Mouse (Mus musculus): ENCODE measurements around the gene Gng12.
"Not testable (repeated sequence)": the region's sequence is repeated elsewhere in the genome, so short reads cannot be mapped to it uniquely, and the experiment has no call there.

Gng12 gene

DNA sequence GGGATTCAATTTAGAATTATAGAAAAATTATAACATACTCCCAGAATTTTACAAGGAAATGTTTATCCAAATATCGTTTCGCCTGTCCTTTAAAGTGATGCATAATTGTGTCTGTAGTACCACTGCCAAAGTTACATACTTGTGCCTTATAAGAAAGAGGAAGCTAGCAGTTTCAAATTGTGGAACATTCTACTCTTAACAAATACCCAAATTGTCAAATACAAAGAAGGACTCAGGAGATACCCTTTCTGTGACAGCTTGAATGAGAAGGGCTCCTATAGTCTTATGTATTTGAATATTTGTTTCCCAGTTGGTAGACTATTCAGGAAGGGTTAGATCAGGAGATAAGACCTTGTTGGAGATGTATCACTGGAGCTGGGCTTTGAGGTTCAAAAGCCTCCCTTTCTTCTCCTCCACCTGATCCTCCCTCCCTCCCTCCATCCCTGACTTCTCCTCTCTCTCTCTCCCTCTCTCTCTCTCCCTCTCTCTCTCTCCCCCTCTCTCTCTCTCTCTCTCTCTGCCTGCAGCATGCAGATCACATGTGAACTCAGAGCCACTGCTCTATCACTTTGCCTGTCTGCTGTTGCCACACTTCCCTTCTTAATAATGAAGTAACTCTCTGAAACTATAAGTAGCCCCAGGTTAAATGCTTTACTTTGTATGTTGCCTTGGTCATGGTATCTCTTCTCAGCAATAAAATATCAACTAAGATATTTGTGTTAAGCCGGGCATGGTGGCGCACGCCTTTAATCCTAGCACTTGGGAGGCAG is 62.5 kb downstream of the Gng12 start:
- no peak for DNase-seq

DNA sequence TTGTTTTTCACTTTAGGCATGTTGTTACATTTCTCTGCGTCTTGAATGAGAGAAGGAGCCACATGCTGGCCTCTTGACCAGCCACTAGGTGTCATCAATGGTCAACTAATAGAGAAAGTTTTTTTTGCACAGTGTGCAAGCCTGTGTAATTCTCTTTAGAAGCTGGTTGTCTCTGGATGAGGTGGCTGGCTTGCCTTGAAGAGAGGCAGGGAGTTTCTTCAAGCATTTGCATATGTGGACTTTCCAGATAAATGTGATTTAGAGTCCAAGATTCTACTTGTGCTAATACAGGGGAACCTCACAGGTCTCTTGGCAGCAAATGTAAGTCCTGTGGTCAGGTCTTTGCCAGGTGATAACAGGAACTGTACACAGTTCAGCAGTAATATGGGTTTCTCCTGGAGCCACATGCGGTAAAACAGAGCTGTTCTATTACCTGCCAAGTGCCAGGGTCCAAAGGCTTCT is 66.4 kb downstream of the Gng12 start:
- peak; percentile 34 to 52 for DNase-seq

DNA sequence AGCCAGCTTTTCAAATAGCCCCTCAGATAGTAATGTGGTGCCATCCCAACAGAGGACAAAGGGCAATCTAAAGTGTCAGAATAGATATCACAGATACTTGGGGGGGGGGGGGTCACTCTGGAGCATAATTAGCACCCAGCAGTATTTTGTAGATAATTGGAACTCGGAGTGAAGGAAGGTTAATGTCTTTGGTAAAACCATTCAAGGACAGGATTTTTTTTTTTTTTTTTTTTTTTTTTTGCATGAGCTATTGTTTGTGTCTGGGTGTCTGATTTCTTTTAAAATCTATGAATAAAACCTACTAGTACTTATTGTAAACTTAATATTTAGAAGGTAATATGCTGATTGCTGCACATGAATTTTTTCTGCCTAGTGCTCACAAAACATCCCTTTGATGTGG is 66.9 kb downstream of the Gng12 start:
- no peak for DNase-seq

DNA sequence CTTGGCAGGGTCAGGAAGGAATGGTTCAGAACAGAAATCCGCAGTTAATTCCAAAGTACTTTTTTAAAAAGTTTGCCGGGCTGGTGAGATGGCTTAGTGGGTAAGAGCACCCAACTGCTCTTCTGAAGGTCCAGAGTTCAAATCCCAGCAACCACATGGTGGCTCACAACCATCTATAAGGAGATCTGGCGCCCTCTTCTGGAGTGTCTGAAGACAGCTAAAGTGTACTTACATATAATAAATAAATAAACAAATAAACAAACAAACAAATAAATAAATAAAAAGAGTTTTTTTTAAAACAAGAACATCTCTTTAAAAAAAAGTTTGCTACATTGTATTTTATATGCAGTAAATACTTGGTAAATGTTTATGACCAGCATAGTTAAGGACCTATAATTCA is 67.5 kb downstream of the Gng12 start:
- DNase-seq, result not testable (repeated sequence)

DNA sequence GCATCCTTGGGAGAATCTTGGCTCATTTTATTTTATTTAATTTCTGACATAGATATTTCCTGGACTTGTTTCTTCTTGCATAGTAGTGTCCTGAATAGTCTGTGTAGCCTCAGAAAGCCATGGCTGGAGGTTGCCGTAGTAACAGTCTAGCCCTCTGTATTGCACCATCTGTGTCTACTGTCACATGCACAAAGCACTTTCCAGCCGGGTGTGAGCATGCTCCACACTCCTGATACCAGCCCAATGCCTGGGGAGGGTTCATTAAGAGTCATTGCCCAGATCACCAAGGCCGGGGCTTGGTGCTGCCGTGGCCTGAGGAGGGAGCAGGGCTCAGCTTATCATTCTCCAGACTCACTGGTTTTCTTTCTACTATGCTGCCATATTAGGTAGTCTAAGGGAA is 68.0 kb downstream of the Gng12 start:
- peak; percentile 29 to 46 for DNase-seq

DNA sequence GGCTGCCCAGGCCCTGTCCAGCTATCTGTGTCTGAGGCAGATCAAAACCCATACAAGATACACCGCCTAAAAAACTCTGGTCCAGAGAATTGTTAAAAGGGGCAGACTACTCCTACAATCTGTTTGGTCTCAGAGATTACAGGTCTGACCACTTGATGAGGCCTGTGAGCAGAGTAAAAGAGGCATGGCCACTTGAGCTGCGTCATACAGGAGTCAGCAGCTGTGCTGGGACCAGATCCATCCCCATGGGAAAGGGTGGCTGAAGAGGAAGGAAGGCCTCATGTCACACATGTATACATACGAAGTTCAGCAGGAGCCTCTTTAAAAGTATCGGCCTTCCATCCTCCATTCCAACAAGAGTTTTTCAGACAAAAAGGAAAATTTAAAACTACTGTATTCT is 69.0 kb downstream of the Gng12 start:
- DNase-seq, result peak; percentile 39 to 47

DNA sequence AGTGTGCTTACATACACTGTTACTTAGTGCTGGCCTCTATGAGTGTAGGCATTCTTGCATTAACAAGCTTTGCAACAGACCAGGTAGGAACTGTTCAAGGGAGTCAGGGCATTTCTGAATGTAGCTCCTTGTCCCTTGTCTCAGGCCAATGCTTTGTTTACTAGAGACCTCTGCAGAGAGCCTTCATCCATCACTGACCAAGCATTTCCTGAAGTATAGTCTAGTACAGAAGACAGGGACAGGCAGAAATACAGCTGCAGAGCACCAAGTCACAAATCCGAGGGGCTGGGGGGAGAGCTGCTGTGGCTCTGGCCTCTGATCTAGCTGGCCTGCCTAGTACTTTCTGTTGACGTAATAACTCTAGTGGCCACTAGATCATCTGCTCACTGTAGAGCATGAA is 71.6 kb downstream of the Gng12 start:
- DNase-seq, result no peak

DNA sequence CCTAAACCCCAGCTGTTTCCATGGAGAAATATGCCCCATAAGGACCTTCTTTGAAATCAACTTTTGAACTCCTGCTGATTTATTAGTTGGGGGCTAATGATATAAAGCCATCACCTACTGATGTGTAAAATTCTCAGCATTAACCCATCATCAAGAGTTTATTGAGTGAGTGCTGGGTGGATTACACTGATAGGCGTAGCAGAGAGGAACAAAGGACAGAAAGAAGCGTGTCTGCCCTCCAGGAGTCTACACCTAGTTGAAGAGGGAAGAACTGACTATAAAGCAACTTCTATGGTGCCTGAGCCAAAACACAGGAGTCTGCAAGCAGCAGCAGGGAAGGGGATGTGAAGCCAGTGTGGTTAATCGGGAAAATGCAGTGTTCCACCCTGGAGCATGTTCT is 73.2 kb downstream of the Gng12 start:
- DNase-seq, result no peak

DNA sequence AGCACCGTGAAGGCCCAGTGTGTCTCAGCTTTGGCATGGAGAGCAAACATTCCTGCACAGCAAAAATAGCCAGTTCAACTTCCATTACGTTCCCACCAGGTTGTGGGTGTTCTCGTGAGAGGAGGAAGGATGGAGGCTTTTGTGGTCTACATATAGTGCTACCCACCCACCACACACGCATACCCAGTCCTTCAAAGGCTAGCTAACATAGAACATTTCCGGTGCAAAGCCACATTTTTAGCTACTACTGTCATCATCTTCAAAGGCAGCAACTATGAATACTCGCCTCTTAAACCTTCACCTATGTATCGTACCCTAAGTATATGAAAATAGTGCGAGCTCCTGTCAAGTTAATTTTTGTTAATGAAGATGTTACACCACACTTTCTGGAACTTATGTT is 76.1 kb downstream of the Gng12 start:
- DNase-seq, result no peak

DNA sequence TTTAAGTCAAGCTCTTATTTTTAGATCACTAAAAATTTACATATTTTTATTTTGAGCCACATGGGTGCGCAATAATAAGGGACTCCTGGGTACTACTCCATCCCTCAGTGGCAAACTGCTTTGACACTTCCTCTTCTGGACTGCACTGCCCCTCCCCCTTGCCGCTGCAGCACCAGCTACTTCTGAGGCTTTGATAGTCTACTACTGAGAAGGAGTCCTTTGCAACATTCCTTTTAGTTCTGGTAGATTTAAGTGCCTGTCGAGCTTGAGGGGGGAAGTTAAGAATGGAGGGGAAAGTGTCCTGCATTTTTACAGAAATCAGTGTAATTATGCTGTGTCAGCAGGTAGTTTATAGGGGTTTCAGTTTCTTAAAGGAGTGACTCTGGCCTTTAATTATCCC is 77.0 kb downstream of the Gng12 start:
- DNase-seq, result no peak

DNA sequence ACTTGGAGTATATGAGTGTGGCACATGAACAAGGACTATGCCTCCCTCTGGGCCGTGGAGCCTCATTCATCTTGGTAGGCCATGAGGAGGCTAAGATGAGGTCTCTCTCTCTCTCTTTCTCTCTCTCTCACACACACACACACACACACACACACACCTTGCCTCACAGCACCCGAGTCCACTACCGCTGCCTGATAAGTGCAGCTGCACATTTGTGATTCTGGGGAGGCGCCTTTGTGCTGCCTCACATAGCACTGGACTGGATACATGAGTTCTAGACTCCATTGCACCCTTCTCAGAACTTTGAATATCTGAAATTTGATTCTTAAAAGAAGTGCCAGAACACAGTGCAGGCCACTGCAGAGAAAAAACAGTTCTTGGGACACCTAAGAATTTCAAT is 79.3 kb downstream of the Gng12 start:
- no peak for DNase-seq

DNA sequence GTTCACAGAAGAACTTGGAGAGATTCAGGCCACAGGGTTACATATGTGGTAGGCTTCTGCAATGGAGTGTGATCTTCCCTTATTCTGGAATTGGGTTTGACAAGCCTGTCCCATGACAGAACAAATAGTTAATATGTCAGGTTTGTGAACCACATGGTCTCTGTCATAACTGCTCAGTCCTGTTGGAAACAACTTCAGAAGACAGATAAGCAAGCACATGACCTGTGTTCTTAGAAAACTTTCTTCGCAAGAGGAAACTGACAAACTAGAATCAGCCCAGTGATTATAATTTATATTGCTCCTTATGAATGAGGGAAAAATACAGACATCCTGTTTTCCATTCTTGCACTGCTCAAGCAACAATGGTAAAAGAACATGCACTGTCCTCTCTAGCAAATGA is 83.0 kb downstream of the Gng12 start:
- DNase-seq, result no peak

DNA sequence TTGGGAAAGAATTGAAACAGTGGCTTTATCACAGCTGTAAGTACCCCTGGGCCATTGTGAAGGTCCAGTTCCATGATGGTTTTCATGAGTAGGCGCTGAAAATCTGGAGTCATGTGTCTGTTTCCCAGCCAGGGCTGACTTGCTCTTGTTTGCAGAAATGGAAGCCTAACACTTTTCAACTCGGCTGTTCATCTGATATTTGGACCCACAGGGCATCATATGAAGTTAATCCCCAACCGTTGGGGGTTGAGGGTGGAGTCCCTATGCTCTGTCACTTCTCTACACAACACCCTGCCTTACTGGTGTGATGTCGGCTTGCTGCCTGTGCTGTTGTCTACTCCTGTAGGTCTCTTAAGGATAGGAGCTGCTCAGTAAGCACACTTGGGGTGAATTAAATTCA is 83.8 kb downstream of the Gng12 start:
- DNase-seq, result no peak

DNA sequence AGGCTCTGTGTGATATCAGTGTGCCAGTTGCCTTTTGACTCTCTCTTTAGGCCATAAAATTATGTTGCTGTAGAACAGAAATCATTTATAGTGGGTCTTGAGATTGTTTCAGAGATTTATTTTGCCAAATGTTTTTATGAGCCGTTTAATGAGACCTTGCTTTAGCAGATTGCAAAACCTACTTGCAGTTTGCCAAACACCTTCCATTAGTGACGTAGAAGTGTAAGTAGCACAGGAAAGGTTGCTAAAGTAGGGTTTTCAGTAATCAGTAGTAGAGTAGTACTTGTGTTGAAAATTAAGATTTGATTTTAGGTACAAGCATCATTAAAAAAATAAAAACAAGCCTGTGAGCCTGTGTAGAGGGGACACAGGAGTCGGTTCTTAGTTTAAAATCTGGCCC is 85.2 kb downstream of the Gng12 start:
- no peak for DNase-seq

DNA sequence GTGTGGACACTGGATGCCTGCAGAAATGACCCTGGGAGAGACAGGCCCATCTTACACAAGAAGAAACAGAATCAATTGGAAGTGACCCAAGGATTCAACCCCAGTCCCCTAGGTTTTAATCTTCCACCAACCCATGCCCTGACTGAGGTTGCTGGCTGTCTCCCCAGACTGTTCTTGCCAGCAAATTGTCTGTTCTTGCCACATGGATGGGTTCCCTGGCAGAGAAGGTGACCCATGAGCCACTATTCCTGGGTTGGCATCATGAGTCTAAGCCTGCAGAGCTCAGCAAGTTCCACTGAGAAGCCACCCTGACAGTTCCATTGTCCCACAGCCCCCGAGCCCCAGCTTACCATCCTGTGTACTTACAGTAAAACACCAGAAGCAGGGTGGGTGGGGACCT is 85.7 kb downstream of the Gng12 start:
- DNase-seq, result no peak

DNA sequence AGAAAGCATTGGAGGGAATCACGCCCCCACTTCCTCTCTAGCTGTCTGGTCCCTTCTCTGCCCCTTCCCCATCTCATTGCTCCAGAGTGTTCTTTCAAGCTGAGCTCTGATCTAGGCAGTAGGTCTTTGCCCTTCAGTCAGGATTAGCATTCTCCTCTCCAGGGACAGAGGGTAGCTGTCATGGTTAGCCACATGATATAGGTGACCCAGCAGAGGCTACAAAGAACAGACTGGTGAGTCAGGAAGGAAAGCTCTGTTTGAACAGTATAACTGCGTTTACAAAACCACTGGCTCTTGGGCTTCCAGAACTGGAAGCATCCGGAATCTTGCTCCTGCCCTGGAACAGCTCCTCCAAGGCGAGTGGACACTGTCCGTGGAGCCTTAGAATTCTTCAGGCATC is 87.9 kb downstream of the Gng12 start:
- no peak for DNase-seq

DNA sequence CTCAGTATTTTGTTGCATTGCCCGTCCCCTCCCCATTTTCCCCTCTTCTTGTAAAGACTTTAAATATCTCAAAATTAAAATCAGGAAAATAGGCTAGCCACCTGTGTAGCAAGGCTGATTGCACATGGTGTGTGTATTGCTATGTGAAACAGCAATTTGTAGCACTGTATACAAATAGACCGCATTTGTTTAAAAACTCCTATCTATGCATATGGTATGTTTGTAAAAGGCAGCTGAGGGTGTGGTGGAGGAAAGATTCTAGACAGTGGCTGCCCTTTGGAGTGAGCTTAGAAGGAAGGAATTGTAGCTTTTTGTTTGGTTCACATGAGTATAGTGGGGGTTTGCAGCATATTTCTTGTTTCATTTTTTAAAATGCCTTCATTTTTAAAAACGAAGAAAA is 88.5 kb downstream of the Gng12 start:
- no peak for DNase-seq

DNA sequence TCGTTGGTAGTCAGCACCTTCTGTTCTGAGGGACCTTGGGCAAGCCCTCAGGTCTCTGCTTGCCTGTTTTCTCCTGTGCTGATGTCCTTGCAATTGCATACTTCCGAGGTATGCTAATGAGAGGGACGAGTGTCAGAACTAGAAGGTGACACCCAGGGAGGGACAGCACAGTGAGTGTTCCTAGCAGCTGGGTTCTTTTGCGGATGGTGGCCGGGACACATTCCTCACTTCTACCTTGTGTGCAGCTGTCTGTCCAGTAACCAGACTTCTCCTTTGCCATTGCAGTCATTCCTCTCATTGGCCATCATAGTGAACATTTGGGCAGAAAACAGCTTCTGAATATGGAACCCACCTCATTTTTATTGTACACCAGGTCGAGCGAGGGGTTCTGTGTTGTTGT is 89.3 kb downstream of the Gng12 start:
- no peak for DNase-seq

DNA sequence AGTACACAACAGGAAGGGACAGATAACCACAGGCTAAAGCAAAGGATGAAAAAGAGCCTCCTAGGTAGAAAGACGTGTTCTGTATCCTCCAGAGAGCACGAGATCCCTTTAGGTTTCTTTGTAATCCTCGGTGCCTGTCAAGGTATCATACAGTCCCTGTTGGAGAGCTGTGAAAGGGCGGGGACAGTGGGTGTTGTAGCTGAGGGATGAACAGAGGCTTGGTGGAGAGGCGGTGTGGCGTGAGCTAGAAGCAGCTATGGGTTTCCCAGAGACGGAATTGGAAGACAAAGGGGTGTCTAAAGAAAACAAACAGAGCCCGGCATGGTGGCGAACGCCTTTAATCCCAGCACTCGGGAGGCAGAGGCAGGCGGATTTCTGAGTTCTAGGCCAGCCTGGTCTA is 89.9 kb downstream of the Gng12 start:
- DNase-seq, result no peak

DNA sequence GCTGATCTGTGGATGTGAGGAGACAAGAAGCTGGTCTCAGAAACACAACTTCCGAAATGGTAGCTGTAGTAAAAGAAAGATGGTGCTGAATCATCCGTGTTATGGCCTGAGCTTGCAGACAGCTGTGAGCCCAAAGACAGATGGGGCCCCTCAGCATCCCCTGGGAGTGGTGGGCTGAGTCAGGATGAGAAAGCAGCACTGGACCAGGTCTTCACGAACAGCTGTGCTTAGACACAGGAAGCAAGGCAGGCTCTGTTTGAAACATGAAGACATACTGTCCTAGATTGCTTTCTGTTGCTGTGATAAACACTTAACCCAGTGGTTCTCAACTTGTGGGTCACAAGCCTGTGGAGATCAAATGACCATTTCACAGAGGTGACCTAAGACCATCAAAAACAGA is 91.4 kb downstream of the Gng12 start:
- DNase-seq, result no peak

DNA sequence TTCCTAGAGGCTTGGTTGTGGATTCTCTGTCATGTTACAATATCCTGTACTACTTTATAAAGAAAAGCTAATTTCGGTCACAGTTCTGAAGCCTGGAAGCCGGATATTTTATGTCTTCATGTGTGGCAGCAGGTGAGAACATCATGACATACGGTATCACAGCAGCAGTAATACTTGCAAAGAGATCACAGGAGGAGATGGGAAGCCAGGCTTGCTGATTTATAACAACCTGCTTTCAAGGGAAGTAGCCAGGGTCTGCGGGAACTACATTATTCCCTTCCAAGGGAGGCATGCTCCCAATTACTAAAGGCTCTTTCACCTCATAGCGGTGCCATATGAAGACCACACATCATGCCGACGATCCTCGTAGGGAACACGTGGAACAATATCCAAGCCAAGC is 92.2 kb downstream of the Gng12 start:
- DNase-seq, result no peak

DNA sequence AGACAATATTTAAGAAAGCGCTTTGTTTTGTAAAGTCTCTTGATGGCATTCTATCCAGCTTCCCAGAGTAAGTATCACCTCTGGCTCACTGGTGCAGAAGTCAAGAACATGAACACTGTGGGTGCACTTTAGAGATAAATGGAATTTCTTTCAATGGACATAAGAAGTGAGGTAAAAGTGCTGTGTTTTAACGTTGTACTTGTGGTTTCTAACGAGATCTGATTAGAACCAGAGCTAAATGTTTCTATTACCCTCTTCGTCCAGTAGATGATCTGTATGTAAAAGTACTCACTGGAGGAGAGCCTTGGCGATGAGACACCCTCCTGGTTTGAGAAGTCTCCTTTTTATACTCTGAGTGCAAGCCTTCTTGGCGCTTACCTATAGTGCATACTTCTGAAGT is 92.8 kb downstream of the Gng12 start:
- DNase-seq, result no peak

DNA sequence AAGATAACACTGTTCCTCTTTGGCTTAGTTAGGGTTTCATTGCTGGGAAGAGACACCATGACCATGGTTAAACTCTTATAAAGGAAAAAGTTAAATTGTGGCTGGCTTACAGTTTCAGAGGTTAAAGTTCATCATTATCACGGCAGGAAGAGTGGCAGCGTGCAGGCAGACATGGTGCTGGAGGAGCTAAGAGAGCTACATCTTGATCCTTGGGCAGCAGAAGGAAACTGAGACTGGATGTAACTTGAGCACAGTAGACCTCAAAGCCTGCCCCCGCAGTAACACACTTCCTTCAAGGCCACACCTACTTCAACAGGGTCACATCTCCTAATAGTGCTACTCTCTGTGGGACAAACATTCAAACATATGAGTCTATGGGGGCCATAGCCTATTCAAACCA is 93.3 kb downstream of the Gng12 start:
- DNase-seq, result no peak

DNA sequence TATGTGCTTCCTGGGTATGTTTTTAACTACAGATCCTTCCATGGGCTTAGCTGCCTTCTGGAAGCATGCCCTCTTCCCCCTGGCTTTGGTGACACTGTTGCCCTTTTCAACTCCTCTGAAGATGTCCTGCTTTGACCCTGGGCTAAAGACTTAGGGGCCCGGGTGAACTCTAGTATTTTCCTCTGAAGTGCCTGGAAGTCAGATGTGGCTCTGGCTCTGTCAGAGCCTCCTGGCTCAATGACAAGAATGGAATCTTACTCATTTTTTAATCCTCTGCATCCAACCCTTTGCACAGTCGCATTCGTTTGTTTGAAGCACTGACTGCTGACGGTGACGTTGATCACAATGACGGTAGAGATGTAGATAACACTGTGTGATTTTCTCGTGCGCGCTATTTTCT is 96.0 kb downstream of the Gng12 start:
- no peak for DNase-seq

DNA sequence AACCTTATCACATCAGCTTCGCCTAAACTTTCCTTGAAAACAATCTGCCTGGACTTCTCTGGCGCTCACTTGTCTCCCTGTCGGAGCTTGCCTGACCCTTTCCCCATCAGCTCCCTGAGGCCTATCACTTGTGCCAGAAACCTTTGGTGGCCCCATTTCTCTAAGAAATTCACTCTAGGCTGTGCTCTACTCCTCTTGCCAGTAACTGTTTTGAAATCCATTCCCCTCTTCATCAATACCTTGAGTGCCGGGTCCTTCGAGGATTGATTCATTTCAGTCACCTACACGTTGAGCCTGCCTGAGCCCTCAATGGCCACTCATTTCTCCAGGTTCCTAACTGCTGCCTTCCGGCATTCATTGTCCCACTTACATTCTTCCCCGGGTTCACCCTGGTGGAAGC is 96.6 kb downstream of the Gng12 start:
- DNase-seq, result no peak

Measured in lung, adult 18-20 months (tissue).